Mouse (Mus musculus): Measurements from ENCODE around the gene Ifna1. TPM values are rescaled to one million over a fixed set of nuclear protein-coding genes. Genes with fewer than 3 reads are reported as not detected.
"Not testable (repeated sequence)": the region's sequence is repeated elsewhere in the genome, so short reads cannot be mapped to it uniquely, and the experiment has no call there.

Gene Ifna1
- total RNA-seq (2021), result not detected
- long read RNA-seq, experiment 1, result 0 reads
- long read RNA-seq, experiment 2, result 0 reads

DNA sequence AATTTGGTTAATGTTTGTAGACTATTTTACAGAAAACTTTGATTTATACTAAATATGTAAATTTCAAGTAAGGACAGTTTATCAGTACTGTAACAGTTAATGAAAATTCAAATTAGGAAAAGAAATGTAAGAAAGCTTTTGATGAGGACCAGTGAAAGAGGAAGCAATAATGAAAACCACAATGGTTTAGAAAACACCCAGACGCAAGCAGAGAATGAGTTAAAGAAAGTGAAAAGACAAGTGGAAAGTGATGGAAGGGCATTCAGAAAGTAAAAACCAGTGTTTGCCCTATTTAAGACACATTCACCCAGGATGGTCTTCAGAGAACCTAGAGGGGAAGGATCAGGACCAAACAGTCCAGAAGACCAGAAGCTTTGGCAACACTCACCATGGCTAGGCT is at the start of gene Ifna1:
Gene Ifna1, plus strand, starts transcription at position 390 of the 400 bp plus-strand sequence.
- no peak for DNase-seq

- not testable (repeated sequence) for DNase-seq
Observed at GRCm38 (mm10) chr4:88802954-88803353, 46.9 kb upstream of the Ifna1 start, which contains the start of gene Gm13287. Gene Gm13287, plus strand, starts transcription at chr4:88803254.

DNA sequence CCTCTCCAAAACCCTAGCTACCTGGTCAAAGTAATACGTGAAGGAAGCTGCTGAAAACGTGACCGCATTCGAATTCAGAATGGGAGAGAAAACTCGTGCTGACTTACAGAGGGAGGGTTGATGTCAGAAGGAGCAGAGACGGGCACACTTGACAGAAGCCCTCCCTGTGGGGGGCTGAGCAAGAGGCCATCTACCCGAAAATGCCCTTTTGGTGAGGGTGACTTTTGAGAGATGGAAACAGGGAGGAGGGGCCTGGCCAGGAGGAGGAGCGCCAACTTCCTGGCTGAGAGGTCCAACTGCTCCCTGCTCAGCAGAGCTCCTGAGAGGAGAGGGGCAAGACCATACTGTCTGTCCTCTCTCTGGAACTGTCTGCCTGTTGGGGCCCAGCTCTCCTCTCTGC is 44.7 kb upstream of the Ifna1 start, which contains the start of gene Gm13288:
Gene Gm13288, plus strand, starts transcription at position 301 of the 400 bp plus-strand sequence.
- not testable (repeated sequence) for DNase-seq

DNA sequence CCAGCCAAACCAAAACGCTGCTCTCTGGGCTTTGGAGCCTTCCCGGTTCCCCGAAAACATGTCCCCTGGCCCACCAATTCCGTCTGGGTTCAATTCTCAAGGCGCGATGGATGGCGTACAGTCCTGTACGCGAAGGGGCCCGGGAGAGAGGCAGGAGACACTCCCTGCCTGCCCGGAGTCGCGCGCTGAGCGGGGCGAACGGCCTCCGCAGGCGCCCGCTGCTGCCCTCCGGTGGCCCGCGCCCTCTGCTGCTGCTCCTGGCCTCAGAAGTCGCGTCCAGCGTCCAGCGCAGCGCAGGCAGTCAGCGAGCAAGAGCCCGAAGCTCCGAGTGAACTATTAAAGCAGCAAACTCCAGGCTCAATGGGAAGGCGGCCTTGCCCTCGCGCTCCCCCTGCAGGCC is 44.1 kb upstream of the Ifna1 start:
- DNase-seq, result peak; percentile 18 to 44

- DNase-seq, result no peak
Observed at GRCm38 (mm10) chr4:88815928-88816327, 34.0 kb upstream of the Ifna1 start, which contains the start of gene Ifna7. Gene Ifna7, plus strand, starts transcription at chr4:88816228.

GRCm38 (mm10) chr4:88819659-88820058 is 30.2 kb upstream of the Ifna1 start, which contains the start of gene Ifna11:
Gene Ifna11, plus strand, starts transcription at chr4:88819959.
- DNase-seq, result no peak

DNA sequence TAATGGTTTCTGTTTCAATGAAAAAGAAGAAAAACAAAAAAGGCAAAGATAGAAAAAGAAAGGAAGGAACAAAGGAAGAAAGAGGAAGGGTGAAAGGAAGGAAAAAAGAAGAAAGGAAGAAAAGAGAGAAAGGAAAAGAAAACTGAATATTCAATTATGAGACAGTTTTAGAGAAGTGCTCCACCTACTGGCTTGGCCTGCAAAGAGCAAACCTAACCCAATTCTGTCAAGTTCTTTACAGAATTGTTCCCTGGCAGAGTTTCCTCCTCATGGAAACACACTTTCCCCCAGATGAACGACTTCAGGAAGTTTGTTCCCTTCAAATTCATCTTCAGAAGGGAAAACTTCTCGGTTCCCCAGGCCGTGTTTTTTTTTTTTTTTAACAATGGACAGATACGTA is 26.9 kb upstream of the Ifna1 start:
- DNase-seq, result peak in 1 of 2 experiments; percentile 25

GRCm38 (mm10) chr4:88827116-88827515 is 22.8 kb upstream of the Ifna1 start, which contains the start of gene Ifna6:
Gene Ifna6, plus strand, starts transcription at chr4:88827416.
- not testable (repeated sequence) for DNase-seq

DNA sequence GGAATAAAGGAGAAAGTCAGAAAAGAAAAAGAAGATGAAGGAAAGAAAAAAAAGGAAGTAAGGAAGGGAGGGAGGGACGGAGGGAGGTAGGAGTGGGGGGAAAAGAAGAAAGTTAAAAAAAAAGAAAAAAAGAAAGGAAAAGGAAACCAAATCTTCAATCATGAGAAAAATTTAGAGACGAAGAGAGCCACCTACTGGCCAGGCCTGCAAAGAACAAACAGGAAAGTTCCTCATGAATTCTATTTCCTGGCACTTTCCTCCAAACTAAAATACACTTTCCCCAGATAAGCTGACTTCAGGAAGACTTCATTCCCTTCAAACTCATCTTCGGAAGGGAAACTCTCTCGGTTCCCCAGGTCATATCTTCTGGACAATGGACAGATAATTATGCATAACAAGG is 19.4 kb upstream of the Ifna1 start:
- peak in 1 of 2 experiments; percentile 53 for DNase-seq

GRCm38 (mm10) chr4:88835225-88835624 is 14.7 kb upstream of the Ifna1 start, which contains the start of gene Ifna5:
Gene Ifna5, plus strand, starts transcription at chr4:88835525.
- not testable (repeated sequence) for DNase-seq

GRCm38 (mm10) chr4:88838828-88839227 is 11.1 kb upstream of the Ifna1 start:
- peak in 1 of 2 experiments; percentile 26 for DNase-seq

- no peak for DNase-seq
Observed at GRCm38 (mm10) chr4:88840058-88840457, 9.8 kb upstream of the Ifna1 start.

DNA sequence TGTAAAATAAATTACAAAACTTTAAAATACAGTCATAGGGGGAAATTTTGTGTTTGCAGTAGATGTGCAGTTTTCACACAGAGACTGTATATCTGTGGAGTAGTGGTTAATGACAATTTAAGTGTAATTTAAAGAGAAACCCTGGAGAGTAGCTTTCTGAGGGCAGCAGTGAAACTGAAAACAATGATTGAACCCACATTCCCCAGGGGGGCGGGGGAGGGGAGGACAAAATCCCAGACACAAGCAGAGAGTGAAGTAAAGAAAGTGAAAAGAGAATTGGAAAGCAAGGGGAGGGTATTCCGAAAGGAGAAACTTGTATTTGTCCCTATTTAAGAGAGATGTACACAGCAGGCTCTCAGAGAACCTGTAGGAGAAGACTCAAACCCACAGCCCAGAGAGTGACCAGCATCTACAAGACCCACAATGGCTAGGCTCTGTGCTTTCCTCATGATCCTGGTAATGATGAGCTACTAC is 8.4 kb upstream of the Ifna1 start, which contains the start of gene Ifna4:
Gene Ifna4, plus strand, starts transcription at position 424 of the 474 bp plus-strand sequence.
- no peak for DNase-seq

DNA sequence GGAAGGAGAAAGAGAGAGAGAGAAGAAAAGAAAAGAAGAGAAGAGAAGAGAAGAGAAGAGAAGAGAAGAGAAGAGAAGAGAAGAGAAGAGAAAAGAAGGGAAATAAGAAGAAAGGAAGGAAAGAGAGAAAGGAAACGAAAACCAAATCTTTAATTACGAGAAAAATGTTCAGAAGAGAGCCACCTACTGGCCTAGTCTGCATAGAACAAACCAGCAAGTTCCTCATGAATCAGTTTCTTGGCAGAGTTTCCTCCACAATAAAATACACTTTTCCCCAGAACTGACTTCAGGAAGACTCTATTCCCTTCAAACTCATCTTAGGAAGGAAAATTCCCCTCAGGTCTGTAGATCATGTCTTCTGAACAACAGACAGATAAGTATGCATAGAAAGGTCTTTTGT is 4.6 kb upstream of the Ifna1 start:
- DNase-seq, result no peak

- DNase-seq, result no peak
Observed at GRCm38 (mm10) chr4:88851026-88851763, 1.3 kb downstream of the Ifna1 start.

GRCm38 (mm10) chr4:88859214-88859613 is 9.3 kb downstream of the Ifna1 start:
- no peak for DNase-seq

GRCm38 (mm10) chr4:88863309-88863708 is 13.4 kb downstream of the Ifna1 start:
- DNase-seq, result no peak

- DNase-seq, result peak; percentile 19 to 32
Observed at GRCm38 (mm10) chr4:88864599-88864998, 14.7 kb downstream of the Ifna1 start.

GRCm38 (mm10) chr4:88865011-88865569 is 15.2 kb downstream of the Ifna1 start:
- DNase-seq, result peak in 1 of 2 experiments; percentile 18

DNA sequence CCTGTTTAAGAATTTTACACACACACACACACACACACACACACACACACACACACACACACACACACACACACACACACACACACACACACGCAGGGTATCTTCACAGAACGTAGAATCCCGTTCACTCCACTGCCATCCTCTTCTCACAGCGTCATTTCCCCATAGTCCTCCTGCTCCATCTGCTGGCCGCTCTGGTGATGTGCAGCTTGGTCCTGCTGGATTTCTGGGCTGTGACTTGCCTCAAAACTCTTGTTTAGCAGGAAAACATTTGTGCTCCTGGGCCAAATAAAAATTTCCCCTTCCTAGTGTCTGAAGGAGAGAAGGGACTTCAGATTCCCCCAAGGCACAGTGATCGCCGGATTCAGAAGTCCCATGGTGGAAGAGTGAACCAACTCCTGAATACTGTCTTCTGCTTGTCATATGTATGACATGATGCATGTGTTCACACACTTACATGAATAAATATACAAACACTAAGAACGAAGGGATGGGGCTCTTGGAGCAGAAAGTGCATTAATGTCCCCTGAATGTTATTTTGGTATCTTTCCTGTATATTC is 17.6 kb downstream of the Ifna1 start:
- peak; percentile 72 to 89 for DNase-seq

DNA sequence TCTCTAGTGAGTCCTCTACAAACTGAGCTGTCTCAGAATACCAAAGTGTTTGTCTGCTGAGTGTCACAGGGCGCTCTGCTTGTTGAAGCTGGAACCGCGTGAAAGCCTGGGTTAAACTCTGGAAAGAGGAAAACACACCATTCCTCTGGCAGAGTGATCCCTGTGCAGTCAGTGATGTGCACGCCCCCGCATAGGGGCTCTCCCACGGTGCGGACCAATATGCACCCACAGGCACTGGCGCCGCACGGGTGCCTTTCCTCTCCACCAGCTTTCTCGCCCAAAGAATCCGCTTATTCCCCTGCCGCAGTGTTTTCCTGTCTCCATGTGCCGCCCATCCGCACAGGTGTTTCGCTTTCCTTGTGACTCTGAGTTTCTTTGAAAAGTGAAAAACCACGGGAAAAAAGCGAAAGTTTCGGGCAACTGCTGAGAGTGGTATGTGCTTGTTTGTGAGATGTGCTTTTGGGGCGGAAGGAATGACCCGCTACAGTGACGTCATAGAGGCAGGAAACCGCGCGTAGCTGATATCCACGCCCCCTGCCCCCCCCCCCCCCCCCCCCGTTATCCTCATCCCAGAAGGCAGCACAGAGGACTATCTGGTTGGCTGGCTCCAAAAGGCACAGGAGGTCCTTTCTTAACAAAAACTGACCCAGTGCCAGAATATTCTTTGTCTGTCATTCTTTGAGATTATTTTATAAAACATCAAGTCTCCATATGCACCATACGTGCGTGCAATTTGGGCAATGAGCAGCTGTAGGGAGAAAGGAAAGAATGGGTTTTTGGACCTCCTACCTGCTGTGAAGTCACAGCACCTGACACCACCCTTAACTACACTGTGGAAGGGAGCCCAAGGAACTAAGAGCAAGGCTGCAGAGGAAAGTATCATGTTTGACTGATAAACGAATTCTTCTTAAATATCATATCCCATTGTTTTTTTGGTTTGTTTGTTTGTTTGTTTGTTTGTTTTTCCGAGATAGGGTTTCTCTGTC is 18.3 kb downstream of the Ifna1 start:
- peak; percentile 29 to 49 for DNase-seq

Measured in heart, adult 18-20 months (tissue).